Mouse (Mus musculus) adrenal gland, postnatal 4 days (tissue): Measurements from ENCODE around the gene Tdrd6. TPM values are rescaled to one million over a fixed set of nuclear protein-coding genes. Genes with fewer than 3 reads are reported as not detected.

Experiments
- total RNA-seq, 2 experiments: library from RNA; stranded (reverse); gene quantifications; 2 replicates each; pipeline ENCODE4 v1.2.3; 2021

The Tdrd6 gene
- total RNA-seq, 2 experiments from 2014 or later: 0.06 to 0.11 TPM

Other genes starting within 250 kb of the Tdrd6 start
- gene Mep1a, start 127.5 kb downstream of the Tdrd6 start, total RNA-seq: 10 to 100 TPM in 1 of 2 experiments, under 1 TPM in 1; 0.85 to 28.5 TPM
- not detected for gene Ankrd66, start 86.7 kb downstream of the Tdrd6 start, total RNA-seq
- gene Pla2g7, start 62.2 kb downstream of the Tdrd6 start, total RNA-seq: 10 to 100 TPM; 14.0 to 15.6 TPM
- 10 to 100 TPM in 1 of 2 experiments, 1 to 10 TPM in 1; 9.8 to 13.5 TPM for gene Slc25a27, start 36.9 kb upstream of the Tdrd6 start, total RNA-seq
- gene Cyp39a1, start 37.1 kb upstream of the Tdrd6 start, total RNA-seq: 1 to 10 TPM; 8.6 to 10.0 TPM
- 10 to 100 TPM; 10.6 to 11.4 TPM for gene Rcan2, start 171.1 kb upstream of the Tdrd6 start, total RNA-seq